Mouse (Mus musculus) testis, adult 2 months (tissue): Measurements from ENCODE around the gene Tsen54. TPM values are rescaled to one million over a fixed set of nuclear protein-coding genes. Genes with fewer than 3 reads are reported as not detected.

Experiments used
- H3K27ac ChIP-seq: fragments of 200-500 bp; 2 replicates; pipeline ENCODE4 v1.5.1; 2012; ENCODE audit warnings: low read depth, low read length; ENCODE audit not compliant: control insufficient read depth, insufficient read depth
- H3K27me3 ChIP-seq: fragments of 200-500 bp; 2 replicates; pipeline ENCODE4 v1.6.1; 2012; ENCODE audit warnings: mild to moderate bottlenecking, low read length, moderate library complexity; ENCODE audit not compliant: control insufficient read depth, insufficient read depth
- H3K36me3 ChIP-seq: fragments of 200-500 bp; 2 replicates; pipeline ENCODE4 v1.6.1; 2012; ENCODE audit warnings: mild to moderate bottlenecking, low read length; ENCODE audit not compliant: control insufficient read depth, insufficient read depth
- H3K4me1 ChIP-seq: fragments of 200-500 bp; 2 replicates; pipeline ENCODE4 v1.6.1; 2012; ENCODE audit warnings: low read length; ENCODE audit not compliant: control insufficient read depth, insufficient read depth
- H3K4me3 ChIP-seq: fragments of 200-500 bp; 2 replicates; pipeline ENCODE4 v1.5.1; 2012; ENCODE audit warnings: low read depth, mild to moderate bottlenecking, low read length, moderate library complexity, mixed read lengths; ENCODE audit not compliant: control insufficient read depth
- CTCF ChIP-seq: fragments of 200-500 bp; IDR thresholded peaks from 2 replicates; pipeline ENCODE4 v1.5.1; 2012; ENCODE audit warnings: low read depth, mild to moderate bottlenecking, inconsistent platforms, low read length, moderate library complexity; ENCODE audit not compliant: control insufficient read depth, insufficient read depth, insufficient replicate concordance
- POLR2A ChIP-seq: fragments of 200-500 bp; IDR thresholded peaks from 2 replicates; pipeline ENCODE4 v1.6.1; 2012; ENCODE audit warnings: low read depth, mild to moderate bottlenecking, inconsistent platforms, low read length, moderate library complexity; ENCODE audit not compliant: control insufficient read depth
- polyA plus RNA-seq: library from polyadenylated mRNA; depleted of rRNA; stranded (reverse); fragments of >200 nt; gene quantifications from 2 replicates; pipeline ENCODE4 v1.2.3, GENCODE M21; 2012

Gene Tsen54
- polyA plus RNA-seq, 1 experiment = 12.9 TPM

GRCm38 (mm10) chr11:115833021-115833513 is 18.5 kb downstream of the Tsen54 start:
- TF ChIP-seq POLR2A (no peak), CTCF (no peak)
- Histone ChIP-seq H3K4me3 (no peak overlapping the region), H3K27me3 (no peaks in the 10 kb centered on the region), H3K27ac (no peak overlapping the region), H3K36me3 (no peaks in the 10 kb centered on the region), H3K4me1 (peaks cover 2% of the 10 kb centered on the region; the same call in 1 of the 2 replicates)

GRCm38 (mm10) chr11:115834033-115834432 is 19.5 kb downstream of the Tsen54 start:
- no peak for TF ChIP-seq POLR2A
- TF ChIP-seq CTCF = no peak
- H3K4me3 ChIP-seq = no peak overlapping the region
- no peak overlapping the region for H3K27ac ChIP-seq
- H3K27me3 ChIP-seq = no peaks in the 10 kb centered on the region
- H3K4me1 ChIP-seq = peaks cover 2% of the 10 kb centered on the region; the same call in 1 of the 2 replicates
- no peaks in the 10 kb centered on the region for H3K36me3 ChIP-seq

- TF ChIP-seq POLR2A (no peak), CTCF (no peak)
- Histone ChIP-seq H3K4me3 (no peak overlapping the region), H3K27ac (no peak overlapping the region), H3K27me3 (no peaks in the 10 kb centered on the region), H3K36me3 (no peaks in the 10 kb centered on the region), H3K4me1 (peaks cover 6% of the 10 kb centered on the region)
These were observed 22.3 kb downstream of the Tsen54 start for GRCm38 (mm10) chr11:115836656-115837395.

GRCm38 (mm10) chr11:115837606-115838345 is 23.3 kb downstream of the Tsen54 start:
- Histone ChIP-seq H3K4me1 (peaks cover 4% of the 10 kb centered on the region), H3K4me3 (no peak overlapping the region), H3K36me3 (no peaks in the 10 kb centered on the region), H3K27me3 (no peaks in the 10 kb centered on the region), H3K27ac (no peak overlapping the region)
- TF ChIP-seq CTCF (no peak), POLR2A (no peak)

- Histone ChIP-seq H3K27me3 (no peaks in the 10 kb centered on the region), H3K4me1 (peaks cover 4% of the 10 kb centered on the region), H3K27ac (no peak overlapping the region), H3K36me3 (no peaks in the 10 kb centered on the region), H3K4me3 (no peak overlapping the region)
- no peak for TF ChIP-seq POLR2A
- no peak for TF ChIP-seq CTCF
These were observed 24.4 kb downstream of the Tsen54 start for GRCm38 (mm10) chr11:115838895-115839311.

GRCm38 (mm10) chr11:115839732-115840131 is 25.2 kb downstream of the Tsen54 start:
- H3K4me3 ChIP-seq = no peak overlapping the region
- H3K27me3 ChIP-seq = no peaks in the 10 kb centered on the region
- peaks cover 4% of the 10 kb centered on the region for H3K4me1 ChIP-seq
- no peaks in the 10 kb centered on the region for H3K36me3 ChIP-seq
- TF ChIP-seq CTCF (no peak), POLR2A (no peak)
- H3K27ac ChIP-seq = no peak overlapping the region

- Histone ChIP-seq H3K27me3 (no peaks in the 10 kb centered on the region), H3K36me3 (no peaks in the 10 kb centered on the region), H3K4me3 (no peak overlapping the region), H3K4me1 (peaks cover 4% of the 10 kb centered on the region), H3K27ac (no peak overlapping the region)
- TF ChIP-seq CTCF = peak; percentile 62; the same call in 1 of the 2 replicates
- no peak for TF ChIP-seq POLR2A
These were observed 26.5 kb downstream of the Tsen54 start for GRCm38 (mm10) chr11:115841044-115841443.
